Mouse (Mus musculus) fibroblast of lung, adult 2 months (primary cell): ENCODE results near the gene Iqce.

ENCODE experiments used
- DNase-seq: peaks from one replicate; pipeline ENCODE4 v3.0.0-alpha.2; 2011; ENCODE audit warnings: low read depth

Gene Iqce

GRCm38 (mm10) chr5:140638484-140638883, 63.7 kb downstream of the Iqce start:
- no peak for DNase-seq

GRCm38 (mm10) chr5:140637989-140638388, 64.2 kb downstream of the Iqce start:
- no peak for DNase-seq

DNA sequence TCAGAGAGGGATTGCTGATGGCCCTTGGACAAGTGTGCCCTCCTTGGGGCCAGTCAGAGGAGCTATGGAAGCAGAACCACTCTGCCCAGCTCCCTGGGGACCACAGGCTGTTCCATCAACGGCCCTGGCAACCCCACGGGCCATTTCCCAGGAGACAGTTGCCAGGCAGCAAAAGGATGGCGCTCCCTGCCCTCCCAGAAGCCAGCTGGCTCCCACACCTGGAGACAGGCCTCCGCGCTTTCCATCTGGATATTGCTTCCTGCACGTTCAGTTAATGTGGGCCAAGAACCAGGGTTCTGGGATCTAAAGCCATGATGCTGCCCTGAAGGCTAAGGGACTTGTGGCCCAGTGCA, 65.1 kb downstream of the Iqce start:
- DNase-seq = no peak

DNA sequence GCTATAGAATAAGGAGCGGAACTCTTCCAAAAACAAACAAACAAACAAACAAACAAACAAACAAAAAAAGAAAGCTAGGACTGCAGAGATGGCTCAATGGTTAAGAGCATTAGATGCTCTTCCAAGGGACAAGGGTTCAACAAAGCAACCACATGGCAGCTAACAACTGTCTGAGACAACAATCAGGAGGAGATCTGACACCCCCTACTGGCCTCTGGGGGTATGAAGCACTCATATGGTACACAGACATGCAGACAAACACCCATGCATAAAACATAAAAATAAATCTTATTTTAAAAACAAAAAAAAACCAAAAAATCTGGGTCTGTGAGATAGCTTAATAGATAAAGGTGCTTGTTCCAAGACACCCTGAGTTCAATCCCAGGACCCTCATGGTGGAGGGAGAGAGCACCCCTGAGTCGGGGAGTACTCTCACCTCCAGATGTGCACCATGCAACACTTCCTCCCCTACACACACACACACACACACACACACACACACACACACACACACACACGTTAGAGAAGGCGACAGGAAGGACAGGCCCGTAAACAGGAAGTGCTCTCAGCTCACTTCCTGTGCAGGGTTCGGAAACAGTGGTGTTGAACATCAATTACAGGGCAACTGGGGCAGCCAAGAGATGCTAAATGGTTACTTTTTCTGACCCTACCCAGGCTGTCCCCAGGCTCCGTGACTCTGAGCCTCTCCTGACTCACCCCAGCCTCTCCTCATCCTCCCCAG, 65.7 kb downstream of the Iqce start:
- no peak for DNase-seq

DNA sequence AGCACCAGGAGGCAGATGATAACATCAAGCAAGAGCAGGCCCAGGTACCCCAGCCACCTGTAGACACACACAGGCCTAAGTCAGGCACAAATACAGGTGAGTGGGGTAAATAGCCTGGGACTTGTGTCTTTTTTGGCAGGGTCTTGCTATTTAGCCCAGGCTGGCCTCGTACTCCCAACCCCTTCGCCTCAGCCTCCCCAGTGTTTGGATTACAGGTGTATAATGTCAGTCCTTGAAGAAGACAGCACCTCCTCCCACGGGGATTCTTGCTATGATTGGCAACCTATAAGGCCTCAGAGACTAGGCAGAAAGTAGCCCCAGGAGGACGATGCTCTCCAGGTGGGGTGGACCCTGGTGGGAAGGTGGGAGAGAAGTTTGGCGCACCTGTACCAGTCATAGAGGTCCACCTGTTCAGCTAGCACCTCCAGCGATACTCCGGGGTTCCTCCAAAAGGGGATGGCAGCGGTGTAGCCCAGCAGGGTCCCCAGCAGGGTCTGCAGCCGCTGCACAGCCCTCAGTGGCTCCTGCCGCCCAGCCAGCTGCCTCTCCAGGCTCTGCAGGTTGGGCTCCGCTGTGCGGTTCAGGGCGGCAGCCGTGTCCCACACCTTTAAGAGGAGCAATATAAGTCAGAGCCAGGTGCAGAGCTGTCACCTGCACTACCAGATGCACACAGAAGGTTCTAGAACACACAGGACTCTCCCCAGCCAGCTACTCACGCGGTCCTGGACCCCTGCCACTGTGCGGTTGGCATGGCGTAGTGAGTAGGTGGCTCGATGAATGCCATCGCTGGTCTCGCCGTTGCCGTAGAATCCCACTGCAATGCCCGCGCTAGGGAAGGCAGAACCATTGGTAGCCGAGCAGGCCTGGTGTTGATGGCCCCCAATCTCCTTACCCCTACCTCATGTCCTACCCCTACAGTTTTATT, 67.1 kb downstream of the Iqce start:
- no peak for DNase-seq

DNA sequence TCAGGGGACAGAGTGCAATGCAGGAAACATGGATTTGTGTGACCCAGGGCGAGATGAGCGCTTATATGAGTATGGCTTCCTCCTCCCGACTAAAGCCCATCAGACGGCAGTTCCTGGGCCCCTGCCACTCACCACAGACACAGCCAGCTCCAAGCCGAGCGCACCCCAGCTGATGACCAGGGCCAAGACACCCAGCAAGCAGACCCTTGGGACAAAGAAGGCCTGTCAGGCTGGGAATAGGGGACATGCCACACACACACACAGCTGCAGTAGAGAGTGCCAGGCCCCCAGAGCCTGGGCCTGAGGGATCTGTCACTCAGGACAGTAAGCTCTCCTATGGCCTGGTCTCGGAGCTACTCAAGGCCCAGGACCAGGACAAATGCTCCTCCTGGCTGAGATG, 68.7 kb downstream of the Iqce start:
- no peak for DNase-seq

DNA sequence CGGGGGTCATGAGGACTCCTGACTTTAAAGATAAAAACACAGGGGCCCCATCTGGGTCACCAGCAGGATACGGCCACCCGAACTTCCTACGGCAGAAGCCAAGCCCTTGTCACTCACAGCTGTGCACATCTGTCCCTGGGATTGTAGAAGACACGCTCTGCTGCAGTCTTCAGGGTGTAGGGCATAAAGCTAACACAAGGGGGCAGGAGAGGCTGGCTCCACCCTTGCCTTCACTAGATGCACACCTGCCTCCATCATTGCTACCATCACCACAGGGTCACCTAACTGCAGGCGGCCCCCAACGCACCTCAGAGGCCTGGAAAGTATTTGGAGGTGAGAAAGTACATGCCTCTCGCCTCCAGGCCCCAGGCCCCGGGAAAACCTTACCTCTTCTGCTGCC, 73.2 kb downstream of the Iqce start:
- DNase-seq = no peak

- DNase-seq = no peak
Measured at GRCm38 (mm10) chr5:140627580-140627979, 74.6 kb downstream of the Iqce start.

GRCm38 (mm10) chr5:140624961-140625360, 77.2 kb downstream of the Iqce start:
- no peak for DNase-seq

DNA sequence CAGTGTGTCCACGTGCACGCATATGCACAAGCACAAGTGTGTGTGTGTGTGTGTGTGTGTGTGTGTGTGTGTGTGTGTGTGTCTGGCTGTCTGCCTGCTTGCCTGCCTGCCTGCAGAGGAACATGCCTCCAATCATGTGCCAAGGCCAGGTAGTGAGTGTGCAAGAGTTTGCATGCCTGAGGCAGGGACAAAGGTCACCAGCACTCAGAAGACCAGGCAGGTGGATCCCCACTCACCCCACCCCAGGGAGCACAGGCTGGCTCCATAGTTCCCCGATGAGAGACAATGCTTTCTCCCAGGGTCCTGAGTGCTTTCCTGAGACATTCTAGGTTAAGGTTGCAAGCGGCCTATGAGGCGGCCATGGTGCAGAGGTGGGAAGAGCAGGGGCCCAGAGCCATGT, 77.9 kb downstream of the Iqce start:
- DNase-seq = no peak

- DNase-seq = no peak
Measured at GRCm38 (mm10) chr5:140623791-140624190, 78.4 kb downstream of the Iqce start.

- DNase-seq = no peak
Measured at GRCm38 (mm10) chr5:140622978-140623670, 79.1 kb downstream of the Iqce start.

DNA sequence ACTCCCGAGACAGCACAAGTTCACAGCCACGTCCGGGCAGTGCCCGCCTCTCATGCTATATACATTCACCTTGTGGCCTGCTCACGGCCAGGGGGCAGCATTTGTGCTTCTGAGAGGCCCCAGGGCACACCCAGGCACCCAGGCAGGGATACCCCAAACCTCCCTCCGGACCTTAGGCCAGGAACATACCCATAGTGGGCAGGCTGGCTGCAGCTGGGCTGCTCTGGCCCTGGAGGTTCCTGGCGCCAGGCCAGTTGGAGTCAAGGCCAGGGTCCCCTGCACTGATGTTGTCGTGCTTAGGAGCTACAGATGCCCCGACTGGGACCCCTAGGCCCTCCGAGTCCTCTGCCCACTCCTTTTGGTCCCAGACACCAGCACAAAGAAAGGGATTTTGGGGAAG, 80.7 kb downstream of the Iqce start:
- no peak for DNase-seq

GRCm38 (mm10) chr5:140621092-140621491, 81.1 kb downstream of the Iqce start:
- DNase-seq = no peak

GRCm38 (mm10) chr5:140619895-140620736, 82.1 kb downstream of the Iqce start:
- DNase-seq = no peak

DNA sequence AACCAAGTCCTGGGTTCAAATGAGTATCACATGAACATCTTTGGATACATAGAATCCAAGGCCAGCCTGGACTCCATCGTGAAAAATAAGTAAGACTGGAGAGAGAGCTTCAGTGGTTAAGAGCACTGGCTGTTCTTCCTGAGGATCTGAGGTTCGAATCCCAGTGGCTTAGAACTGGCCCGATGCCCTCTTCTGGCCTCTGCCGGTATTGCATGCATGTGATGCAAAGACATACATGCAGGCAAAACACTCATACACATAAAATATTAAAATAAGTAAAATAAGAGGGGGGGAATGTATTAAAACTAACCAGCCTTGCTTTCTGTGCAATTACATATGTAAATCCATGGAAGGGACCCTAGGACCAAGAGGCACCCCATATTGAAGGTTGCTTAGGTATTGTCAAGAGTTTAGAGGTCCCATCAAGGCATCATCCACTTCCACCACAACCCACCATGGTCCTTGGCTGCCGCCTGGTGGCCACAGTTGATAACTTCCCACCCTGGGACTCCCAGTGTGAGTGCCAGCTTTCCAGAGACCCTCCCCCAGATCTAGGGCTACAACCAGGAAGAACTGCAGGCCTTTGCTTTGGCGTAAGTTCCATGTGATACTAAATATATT, 82.9 kb downstream of the Iqce start:
- DNase-seq = no peak

DNA sequence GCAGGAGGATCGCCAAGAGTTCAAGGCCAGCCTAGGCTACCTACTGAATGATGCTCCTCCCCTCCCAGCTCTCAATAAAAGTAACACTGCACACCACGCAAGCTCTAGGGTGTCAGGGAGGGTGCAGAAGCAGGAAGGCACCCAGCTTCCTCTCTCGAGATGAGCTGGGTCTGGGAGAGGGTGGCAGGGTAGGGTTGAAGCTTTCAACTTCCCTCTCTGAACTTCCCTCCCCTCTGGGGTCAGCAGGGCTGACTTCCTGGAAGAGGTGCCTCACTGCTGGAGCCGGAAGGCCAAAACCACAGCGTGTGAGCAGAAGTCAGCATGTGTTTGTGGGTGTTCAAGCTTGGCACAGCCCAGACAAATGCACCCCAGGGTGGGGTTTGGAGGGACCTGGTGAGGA, 84.5 kb downstream of the Iqce start:
- no peak for DNase-seq

DNA sequence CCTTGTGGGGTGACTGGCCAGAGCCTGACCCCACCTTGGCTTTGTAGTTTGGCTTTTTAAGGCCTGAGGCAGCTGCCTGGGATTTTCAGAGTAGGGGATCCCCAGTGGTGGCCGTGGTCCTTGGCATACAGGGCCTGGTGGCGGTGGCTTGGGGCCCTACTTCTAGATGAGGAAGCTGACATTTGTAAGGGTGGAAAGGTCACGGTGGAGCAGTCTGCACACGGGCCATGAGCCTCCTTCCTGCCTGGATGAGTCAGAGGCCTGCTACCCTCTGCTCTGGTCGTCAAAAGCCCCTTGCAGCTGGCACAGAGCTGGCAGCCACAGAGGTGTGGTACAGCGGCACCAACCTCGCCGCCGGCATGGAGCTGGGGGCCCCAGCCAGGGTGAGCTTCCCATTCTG, 85.5 kb downstream of the Iqce start:
- no peak for DNase-seq

DNA sequence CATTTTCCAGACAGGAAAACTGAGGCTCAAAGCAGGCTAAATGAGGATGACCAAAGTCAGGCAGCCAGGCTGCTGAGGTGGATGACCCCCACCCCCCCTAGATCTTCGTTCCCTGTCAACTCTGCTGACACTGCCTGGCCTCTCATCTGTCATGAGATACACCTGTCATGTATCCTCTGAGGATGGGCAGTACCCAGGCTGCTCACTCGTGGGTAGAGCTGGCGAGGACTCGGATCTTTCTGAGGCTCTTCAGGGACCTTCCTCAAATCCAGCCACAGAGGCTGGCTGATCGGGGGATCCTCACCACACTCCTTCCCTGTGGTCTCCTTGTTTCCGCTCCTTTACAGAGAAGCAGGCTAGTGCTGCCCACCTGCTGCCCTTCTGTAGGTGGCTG, 86.1 kb downstream of the Iqce start:
- DNase-seq = no peak

DNA sequence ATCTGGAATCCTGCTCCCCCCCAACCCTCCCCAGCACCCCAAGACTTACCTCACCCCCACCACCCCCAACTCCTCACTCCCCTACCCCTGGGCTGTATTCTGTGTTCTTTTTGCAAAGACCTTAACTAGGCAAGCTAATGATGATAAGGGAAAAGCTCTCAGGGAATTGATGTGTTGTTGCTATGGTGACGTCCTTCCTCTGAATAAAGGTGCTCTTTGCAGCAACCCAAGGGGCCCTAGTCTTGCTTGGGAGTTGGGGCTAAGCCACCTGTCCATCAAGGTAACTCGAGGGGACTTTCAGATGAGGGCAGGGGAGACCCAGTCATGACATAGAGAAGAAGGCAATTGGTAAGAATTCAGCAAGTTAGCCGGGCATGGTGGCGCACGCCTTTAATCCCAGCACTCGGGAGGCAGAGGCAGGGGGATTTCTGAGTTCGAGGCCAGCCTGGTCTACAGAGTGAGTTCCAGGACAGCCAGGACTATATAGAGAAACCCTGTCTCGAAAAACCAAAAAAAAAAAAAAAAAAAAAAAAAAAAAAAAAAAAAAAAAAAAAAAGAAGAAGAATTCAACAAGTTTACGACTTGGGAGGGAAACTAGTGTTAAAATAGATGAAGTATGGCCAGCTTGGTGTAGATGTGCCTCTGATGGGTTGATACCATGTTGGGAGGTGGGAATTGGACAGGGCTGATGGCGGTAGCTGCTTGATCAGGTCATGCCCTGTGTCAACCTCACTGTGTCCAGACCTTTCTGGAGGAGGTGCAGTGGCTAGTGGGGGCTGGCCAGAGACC, 86.7 kb downstream of the Iqce start:
- DNase-seq = no peak

DNA sequence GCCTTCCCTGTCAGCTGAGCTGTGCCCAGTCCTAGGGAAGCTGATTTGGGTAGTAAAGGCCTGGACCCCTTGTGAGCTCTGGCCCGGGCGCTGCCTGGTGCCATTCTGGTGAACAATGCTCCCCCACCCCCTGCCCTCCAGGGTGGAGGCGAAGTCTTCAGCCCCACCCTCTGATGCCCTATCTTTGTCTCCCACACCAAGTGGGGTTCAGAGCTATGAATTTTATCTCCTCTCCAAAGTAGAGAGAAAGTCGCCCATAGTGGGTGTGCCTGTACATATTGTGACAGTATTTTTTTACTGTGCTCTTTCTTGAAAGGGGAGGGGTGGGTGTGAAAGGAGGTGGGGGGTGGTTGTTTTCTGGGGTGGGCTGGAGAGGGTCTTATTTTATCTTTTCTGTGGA, 87.3 kb downstream of the Iqce start:
- no peak for DNase-seq
